Mouse (Mus musculus) brain, embryonic 18.5 days (tissue): Measurements from ENCODE around the gene Lrrc10.
"Not testable (repeated sequence)": the region's sequence is repeated elsewhere in the genome, so short reads cannot be mapped to it uniquely, and the experiment has no call there.

Experiments
- DNase-seq: peaks from one replicate; pipeline ENCODE4 v3.0.0-alpha.2; 2012; ENCODE audit warnings: low read depth, low spot score

Gene Lrrc10

DNA sequence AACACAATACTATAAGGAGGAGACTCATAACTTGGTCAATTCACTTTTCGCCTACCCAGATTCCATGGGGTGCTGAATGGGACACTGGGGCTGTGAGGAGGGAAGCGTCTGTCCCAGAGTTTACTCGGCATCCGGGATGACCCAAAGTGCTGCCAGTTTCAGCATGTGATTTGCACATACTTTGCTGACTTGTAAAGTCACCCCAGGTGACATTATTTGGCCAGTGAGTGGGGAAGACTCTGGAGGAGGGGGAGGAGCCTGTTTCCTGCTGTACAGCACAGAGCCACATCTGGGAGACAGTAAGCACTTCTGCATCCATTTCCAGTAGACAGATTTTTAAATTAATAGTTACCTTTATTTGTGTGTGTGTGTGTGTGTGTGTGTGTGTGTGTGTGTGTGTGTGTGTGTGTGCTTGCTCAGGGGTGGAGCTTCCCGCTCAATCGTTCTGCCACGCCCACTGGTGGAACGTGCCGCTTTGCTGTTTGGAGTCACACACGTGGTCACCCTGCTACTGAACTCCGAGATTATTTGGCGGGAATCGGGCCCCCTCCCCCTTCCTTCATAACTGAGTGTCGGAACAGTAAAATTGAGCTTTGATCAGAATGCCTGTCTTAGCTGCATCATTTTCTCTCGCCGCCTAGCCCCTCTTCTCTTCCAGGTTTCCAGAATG is 1.5 kb upstream of the Lrrc10 start:
- not testable (repeated sequence) for DNase-seq

DNA sequence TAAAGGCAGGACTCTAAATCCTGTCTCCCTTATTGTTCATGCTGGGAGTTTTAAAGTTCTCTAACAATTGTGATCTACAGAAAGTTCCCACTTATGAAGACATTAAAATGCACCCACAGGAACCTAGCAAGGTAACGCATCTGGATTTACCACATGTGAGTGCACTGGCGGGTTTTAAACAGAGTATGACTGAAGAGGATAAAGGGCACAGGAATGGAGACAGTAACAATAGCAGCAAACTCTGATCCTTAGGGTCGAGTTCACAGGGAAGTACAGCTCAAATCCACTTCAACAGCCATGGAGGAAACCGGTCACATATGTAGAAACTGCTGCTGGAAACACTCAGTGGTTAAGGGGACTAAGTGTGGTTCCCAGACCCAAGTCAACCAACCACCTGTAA is 4.1 kb downstream of the Lrrc10 start:
- no peak for DNase-seq

DNA sequence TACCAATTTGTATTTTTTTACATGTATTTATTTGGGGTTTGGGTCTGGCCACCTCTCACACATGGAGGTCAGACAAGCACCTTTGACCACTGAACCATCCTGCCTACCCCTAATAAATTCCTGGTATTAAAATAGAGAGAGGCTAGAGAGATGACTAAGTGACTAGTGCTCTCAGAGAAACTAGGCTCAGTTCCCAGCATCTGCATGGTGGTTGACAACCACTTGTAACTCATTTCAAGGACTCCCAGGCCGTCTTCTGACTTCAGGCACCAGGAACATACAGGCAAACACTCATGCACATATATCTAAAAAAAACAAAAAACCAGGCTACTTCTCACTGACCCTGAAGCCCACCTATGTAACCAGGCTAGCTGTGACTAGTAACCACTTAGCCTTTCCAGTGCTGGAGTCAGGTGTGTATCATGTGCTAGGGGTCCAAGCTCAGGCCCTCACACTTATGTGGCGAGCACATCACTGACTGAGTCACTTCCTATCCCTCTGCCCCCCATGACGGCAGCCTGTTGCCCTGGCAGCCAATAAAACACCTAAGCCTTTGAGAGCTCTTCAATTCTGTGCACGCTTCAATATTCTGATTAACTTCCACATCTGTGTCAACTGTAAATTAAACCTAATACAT is 4.9 kb downstream of the Lrrc10 start:
- DNase-seq, result no peak

- no peak for DNase-seq
These were observed 10.5 kb downstream of the Lrrc10 start for GRCm38 (mm10) chr10:117055668-117056067.

GRCm38 (mm10) chr10:117062894-117063253 is 17.7 kb downstream of the Lrrc10 start:
- DNase-seq, result no peak

GRCm38 (mm10) chr10:117063254-117064021 is 18.3 kb downstream of the Lrrc10 start, which contains the start of gene Cct2:
Gene Cct2, minus strand, starts transcription at chr10:117063814.
- DNase-seq, result peak; percentile 91

DNA sequence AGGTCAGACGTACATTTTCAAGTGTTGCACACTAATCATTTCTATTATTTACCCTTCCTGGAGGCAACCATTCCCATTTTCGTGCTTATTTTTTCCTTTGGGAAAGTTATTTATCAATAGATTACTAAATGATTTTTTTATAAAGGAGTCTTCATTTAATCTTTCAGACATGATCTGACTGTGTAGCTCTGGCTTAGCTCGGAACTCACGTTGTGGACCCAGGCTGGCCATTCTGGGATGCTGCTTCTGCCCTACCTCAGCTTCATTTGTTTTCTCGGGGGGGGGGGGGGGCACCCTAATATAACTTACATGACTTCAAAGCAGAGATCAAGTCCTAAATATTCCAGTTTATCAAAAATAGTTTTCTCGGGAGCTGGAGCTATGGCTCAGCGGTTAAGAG is 18.9 kb downstream of the Lrrc10 start:
- DNase-seq, result no peak

GRCm38 (mm10) chr10:117069109-117069508 is 24.0 kb downstream of the Lrrc10 start:
- DNase-seq, result no peak

- DNase-seq, result no peak
These were observed 27.2 kb downstream of the Lrrc10 start for GRCm38 (mm10) chr10:117072191-117072888.

GRCm38 (mm10) chr10:117073176-117073575 is 28.0 kb downstream of the Lrrc10 start:
- no peak for DNase-seq

GRCm38 (mm10) chr10:117078284-117078683 is 33.1 kb downstream of the Lrrc10 start:
- DNase-seq, result no peak

DNA sequence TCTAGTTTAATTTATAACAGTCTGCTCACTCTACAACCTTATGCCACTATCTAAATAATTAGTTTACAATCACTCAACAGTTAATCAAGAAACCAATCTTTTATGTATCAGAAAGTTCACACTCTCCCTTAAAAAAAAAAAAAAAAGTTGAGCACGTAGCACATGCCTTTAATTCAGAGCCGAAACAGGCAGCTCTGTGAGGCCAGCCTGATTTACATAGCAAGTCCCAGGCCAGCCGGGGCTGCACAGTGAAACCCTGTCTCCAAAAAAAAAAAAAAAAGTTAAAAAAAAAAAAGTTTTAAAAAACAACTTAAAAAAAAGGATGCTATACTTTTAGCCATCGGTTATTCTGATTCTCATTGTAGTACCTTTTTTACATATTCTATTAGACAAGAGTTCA is 36.2 kb downstream of the Lrrc10 start:
- DNase-seq, result no peak

GRCm38 (mm10) chr10:117081914-117082359 is 36.8 kb downstream of the Lrrc10 start:
- DNase-seq, result no peak

DNA sequence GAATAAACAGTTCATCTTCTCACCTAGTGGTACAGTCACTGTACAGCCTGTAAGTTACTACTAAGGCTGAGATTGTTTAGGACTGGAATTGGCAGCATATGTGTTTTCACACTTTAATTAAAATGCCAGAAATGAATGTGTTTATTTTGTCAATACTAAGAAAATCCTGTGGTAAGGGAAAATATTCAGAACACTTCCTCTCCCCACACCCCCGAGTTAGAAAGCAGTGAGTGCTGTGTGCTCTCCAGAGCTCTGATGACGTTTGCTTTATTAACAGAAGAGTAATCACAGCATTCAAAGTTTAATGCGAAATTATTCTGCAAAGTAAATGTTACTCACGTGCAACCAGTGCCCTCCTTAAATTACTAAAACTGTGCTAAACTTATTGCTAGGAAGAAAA is 44.5 kb downstream of the Lrrc10 start:
- no peak for DNase-seq

- DNase-seq, result peak; percentile 36
These were observed 49.6 kb downstream of the Lrrc10 start for GRCm38 (mm10) chr10:117094504-117095329.

DNA sequence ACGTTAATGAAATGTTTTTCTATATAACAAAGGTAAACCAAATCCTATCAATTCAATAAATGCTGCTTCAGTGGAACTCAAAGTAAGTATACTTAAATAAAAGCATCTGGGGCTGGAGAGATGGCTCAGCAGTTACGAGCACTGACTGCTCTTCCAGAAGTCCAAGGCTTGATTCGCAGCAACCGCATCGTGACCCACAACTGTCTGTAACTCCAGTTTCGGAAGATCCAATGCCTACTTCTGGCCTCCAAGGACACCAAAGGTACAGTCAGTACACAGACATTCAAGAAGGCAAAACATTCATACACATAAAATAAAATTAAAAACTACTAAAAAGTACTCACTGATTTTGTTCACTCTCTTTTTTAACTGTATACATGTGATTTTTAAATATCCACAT is 51.0 kb downstream of the Lrrc10 start:
- DNase-seq, result no peak
